Mouse (Mus musculus): ENCODE measurements at regions not wholly inside any gene's neighbourhood (a gene's known extent, or its start where the extent isn't known, plus 50 kb on each side); places are given as distances from the start of the nearest gene placed in this dataset.

GRCm38 (mm10) chr16:7767691-7768090 lies 657.2 kb downstream of the Tmem114 start:
- TF ChIP-seq CTCF (IDR thresholded peaks at IDR 0.05; ENCODE audit: borderline replicate concordance, insufficient read depth, low read depth, low read length), result no peak
- TF ChIP-seq POLR2A (IDR thresholded peaks at IDR 0.05; ENCODE audit: borderline replicate concordance, insufficient read depth, low read length), result no peak
